Mouse (Mus musculus): ENCODE measurements around the gene Slc46a2. TPM values are rescaled to one million over a fixed set of nuclear protein-coding genes. Genes with fewer than 3 reads are reported as not detected.

The Slc46a2 gene
- polyA plus RNA-seq, 1 experiment: 28.3 TPM

DNA sequence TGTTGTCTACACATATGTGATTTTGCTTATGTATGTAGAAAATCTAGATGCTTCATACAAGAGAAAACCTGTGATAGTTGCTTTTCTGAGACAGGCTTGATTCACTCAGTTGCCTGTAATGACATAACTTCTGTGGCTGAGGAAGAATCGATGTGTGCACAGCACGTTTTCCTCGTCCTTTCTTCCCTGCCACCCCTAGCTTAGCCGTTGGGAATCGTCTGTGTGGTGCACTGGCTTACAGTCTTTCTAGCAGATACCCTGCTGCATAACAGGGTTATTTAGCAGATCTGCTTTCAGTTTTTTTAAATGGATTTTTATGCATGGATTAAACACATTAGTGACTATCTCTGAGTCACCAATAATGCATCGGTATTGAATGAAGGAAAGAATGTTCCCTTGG, 38.3 kb downstream of the Slc46a2 start:
- Histone ChIP-seq H3K27me3 (ENCODE audit: control insufficient read depth, insufficient read depth, low read length) (no peaks in the 10 kb centered on the region), H3K27ac (ENCODE audit: control insufficient read depth, insufficient read depth, low read length) (no peak overlapping the region), H3K4me1 (replicated peaks; ENCODE audit: control insufficient read depth, insufficient read depth, low read length) (peaks cover 16% of the 10 kb centered on the region), H3K4me3 (ENCODE audit: control insufficient read depth, insufficient read depth, low read length) (no peak overlapping the region), H3K36me3 (ENCODE audit: control insufficient read depth, insufficient read depth, low read length) (no peaks in the 10 kb centered on the region)
- TF ChIP-seq CTCF (IDR thresholded peaks at IDR 0.05; ENCODE audit: borderline replicate concordance, control insufficient read depth, extremely low read depth, insufficient read depth, low read length, poor library complexity) (no peak), POLR2A (IDR thresholded peaks at IDR 0.05; ENCODE audit: control insufficient read depth, extremely low read depth, insufficient read depth, low read length, poor library complexity) (no peak)
- 96% methylated on average over 6 of the region's 6 CpGs for WGBS
- no peak for DNase-seq

GRCm38 (mm10) chr4:59873830-59874229, 41.0 kb downstream of the Slc46a2 start:
- 24% methylated on average over 5 of the region's 5 CpGs for WGBS
- DNase-seq: no peak
- TF ChIP-seq POLR2A (IDR thresholded peaks at IDR 0.05; ENCODE audit: control insufficient read depth, extremely low read depth, insufficient read depth, low read length, poor library complexity): no peak
- TF ChIP-seq CTCF (IDR thresholded peaks at IDR 0.05; ENCODE audit: borderline replicate concordance, control insufficient read depth, extremely low read depth, insufficient read depth, low read length, poor library complexity): 0 out of 2 replicates have a peak, but pooled peaks have one; percentile 12
- H3K27me3 ChIP-seq (ENCODE audit: control insufficient read depth, insufficient read depth, low read length): no peaks in the 10 kb centered on the region
- no peak overlapping the region for H3K27ac ChIP-seq (ENCODE audit: control insufficient read depth, insufficient read depth, low read length)
- peaks cover 11% of the 10 kb centered on the region for H3K4me1 ChIP-seq (replicated peaks; ENCODE audit: control insufficient read depth, insufficient read depth, low read length)
- H3K4me3 ChIP-seq (ENCODE audit: control insufficient read depth, insufficient read depth, low read length): no peak overlapping the region
- no peaks in the 10 kb centered on the region for H3K36me3 ChIP-seq (ENCODE audit: control insufficient read depth, insufficient read depth, low read length)

DNA sequence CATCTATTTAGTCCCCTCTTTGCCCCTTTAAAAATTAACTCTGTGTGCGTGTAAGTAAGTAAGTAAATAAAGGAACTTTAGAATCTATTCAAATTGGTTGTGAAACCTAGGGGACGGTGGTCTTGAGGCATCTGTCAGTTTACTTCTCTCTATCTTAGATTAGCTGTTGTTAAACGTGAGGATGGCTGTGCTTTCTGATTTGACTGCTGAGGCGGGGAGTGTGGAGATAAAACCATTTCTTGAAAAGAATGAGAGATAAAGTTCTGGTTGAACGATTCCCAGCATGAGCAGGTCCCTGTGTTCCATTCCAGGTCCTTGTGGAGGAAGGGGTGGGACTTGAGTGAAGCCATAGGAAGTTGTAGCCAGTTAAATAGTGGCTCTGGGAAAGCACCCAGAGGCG, 41.6 kb downstream of the Slc46a2 start:
- H3K4me3 ChIP-seq (ENCODE audit: control insufficient read depth, insufficient read depth, low read length): no peak overlapping the region
- no peak for DNase-seq
- TF ChIP-seq POLR2A (IDR thresholded peaks at IDR 0.05; ENCODE audit: control insufficient read depth, extremely low read depth, insufficient read depth, low read length, poor library complexity) (no peak), CTCF (IDR thresholded peaks at IDR 0.05; ENCODE audit: borderline replicate concordance, control insufficient read depth, extremely low read depth, insufficient read depth, low read length, poor library complexity) (no peak)
- peaks cover 5% of the 10 kb centered on the region for H3K4me1 ChIP-seq (replicated peaks; ENCODE audit: control insufficient read depth, insufficient read depth, low read length)
- H3K27ac ChIP-seq (ENCODE audit: control insufficient read depth, insufficient read depth, low read length): no peak overlapping the region
- no peaks in the 10 kb centered on the region for H3K27me3 ChIP-seq (ENCODE audit: control insufficient read depth, insufficient read depth, low read length)
- 76% methylated on average over 6 of the region's 6 CpGs for WGBS
- H3K36me3 ChIP-seq (ENCODE audit: control insufficient read depth, insufficient read depth, low read length): no peaks in the 10 kb centered on the region

GRCm38 (mm10) chr4:59870859-59871591, 43.8 kb downstream of the Slc46a2 start:
- Histone ChIP-seq H3K4me1 (replicated peaks; ENCODE audit: control insufficient read depth, insufficient read depth, low read length) (peaks cover 4% of the 10 kb centered on the region), H3K27me3 (ENCODE audit: control insufficient read depth, insufficient read depth, low read length) (no peaks in the 10 kb centered on the region), H3K4me3 (ENCODE audit: control insufficient read depth, insufficient read depth, low read length) (no peak overlapping the region), H3K27ac (ENCODE audit: control insufficient read depth, insufficient read depth, low read length) (no peak overlapping the region), H3K36me3 (ENCODE audit: control insufficient read depth, insufficient read depth, low read length) (no peaks in the 10 kb centered on the region)
- DNase-seq: peak; percentile 81
- no peak for TF ChIP-seq POLR2A (IDR thresholded peaks at IDR 0.05; ENCODE audit: control insufficient read depth, extremely low read depth, insufficient read depth, low read length, poor library complexity)
- TF ChIP-seq CTCF (IDR thresholded peaks at IDR 0.05; ENCODE audit: borderline replicate concordance, control insufficient read depth, extremely low read depth, insufficient read depth, low read length, poor library complexity): no peak
- WGBS: 55% methylated on average over 9 of the region's 9 CpGs

DNA sequence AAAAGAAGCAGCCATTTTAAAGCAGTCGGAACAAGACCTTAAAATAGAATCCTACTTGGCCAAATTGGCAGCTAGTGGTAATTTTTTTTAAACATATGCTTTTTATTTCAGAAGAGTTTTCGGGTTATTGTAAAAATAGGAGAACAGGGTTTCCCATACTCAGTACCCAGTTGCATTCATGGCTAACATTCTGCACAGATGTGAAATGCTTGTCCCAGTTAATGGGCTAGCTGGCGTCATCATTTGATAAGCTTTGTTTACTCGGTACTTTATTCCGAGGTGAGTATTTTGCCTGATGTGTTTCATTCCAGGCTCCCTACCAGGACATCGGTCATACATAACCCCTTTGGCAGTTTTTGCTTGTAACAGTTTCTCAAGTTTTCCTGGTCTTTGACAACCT, 44.4 kb downstream of the Slc46a2 start:
- 83% methylated on average over 6 of the region's 6 CpGs for WGBS
- no peak for TF ChIP-seq POLR2A (IDR thresholded peaks at IDR 0.05; ENCODE audit: control insufficient read depth, extremely low read depth, insufficient read depth, low read length, poor library complexity)
- TF ChIP-seq CTCF (IDR thresholded peaks at IDR 0.05; ENCODE audit: borderline replicate concordance, control insufficient read depth, extremely low read depth, insufficient read depth, low read length, poor library complexity): no peak
- Histone ChIP-seq H3K4me1 (replicated peaks; ENCODE audit: control insufficient read depth, insufficient read depth, low read length) (peaks cover 4% of the 10 kb centered on the region), H3K27me3 (ENCODE audit: control insufficient read depth, insufficient read depth, low read length) (no peaks in the 10 kb centered on the region), H3K36me3 (ENCODE audit: control insufficient read depth, insufficient read depth, low read length) (no peaks in the 10 kb centered on the region), H3K4me3 (ENCODE audit: control insufficient read depth, insufficient read depth, low read length) (no peak overlapping the region), H3K27ac (ENCODE audit: control insufficient read depth, insufficient read depth, low read length) (no peak overlapping the region)
- no peak for DNase-seq

GRCm38 (mm10) chr4:59869488-59870057, 45.3 kb downstream of the Slc46a2 start:
- no peak for TF ChIP-seq POLR2A (IDR thresholded peaks at IDR 0.05; ENCODE audit: control insufficient read depth, extremely low read depth, insufficient read depth, low read length, poor library complexity)
- TF ChIP-seq CTCF (IDR thresholded peaks at IDR 0.05; ENCODE audit: borderline replicate concordance, control insufficient read depth, extremely low read depth, insufficient read depth, low read length, poor library complexity): no peak
- no peak for DNase-seq
- Histone ChIP-seq H3K4me1 (replicated peaks; ENCODE audit: control insufficient read depth, insufficient read depth, low read length) (peaks cover 6% of the 10 kb centered on the region), H3K27ac (ENCODE audit: control insufficient read depth, insufficient read depth, low read length) (no peak overlapping the region), H3K4me3 (ENCODE audit: control insufficient read depth, insufficient read depth, low read length) (no peak overlapping the region), H3K27me3 (ENCODE audit: control insufficient read depth, insufficient read depth, low read length) (no peaks in the 10 kb centered on the region), H3K36me3 (ENCODE audit: control insufficient read depth, insufficient read depth, low read length) (no peaks in the 10 kb centered on the region)
- WGBS: 27% methylated on average over 6 of the region's 6 CpGs

Data from thymus, adult 2 months (tissue).